Mouse (Mus musculus): ENCODE results near the gene D430042O09Rik.

DNA sequence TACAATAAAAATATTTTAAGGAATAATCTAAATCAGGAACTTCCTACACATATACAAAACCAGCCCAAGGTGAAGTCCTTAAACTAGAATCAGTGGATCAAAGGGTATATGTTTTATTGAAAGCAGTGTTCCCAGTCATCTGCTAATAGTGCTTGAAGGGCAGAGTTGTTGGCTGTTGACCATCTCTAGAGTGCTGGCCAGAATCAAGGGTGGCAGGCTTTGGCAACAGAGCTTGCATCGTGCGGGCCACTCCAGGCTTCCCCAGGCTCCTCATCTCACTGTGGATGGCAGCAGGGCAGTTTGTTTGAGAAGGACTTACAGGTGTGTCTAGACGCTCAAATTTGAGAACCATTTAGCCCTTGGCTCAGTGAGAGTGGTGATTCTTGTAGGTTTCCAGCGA is 26.1 kb downstream of the D430042O09Rik start:
- no peak for TF ChIP-seq MYOG (IDR thresholded peaks at IDR 0.05; ENCODE audit: control insufficient read depth, extremely low read depth, insufficient read length)
- TF ChIP-seq CTCF (IDR thresholded peaks at IDR 0.05; ENCODE audit: control insufficient read depth, insufficient read depth, insufficient read length): no peak
- no peak for TF ChIP-seq USF1 (IDR thresholded peaks at IDR 0.05; ENCODE audit: low read depth)
- no peak for TF ChIP-seq MYOD1 (IDR thresholded peaks at IDR 0.05; ENCODE audit: control insufficient read depth, insufficient read length, low read depth)
- no peak for TF ChIP-seq FOSL1 (IDR thresholded peaks at IDR 0.05; ENCODE audit: insufficient read depth, low read length, poor library complexity, severe bottlenecking)
- TF ChIP-seq CEBPB (IDR thresholded peaks at IDR 0.05; ENCODE audit: low read depth): no peak
